Mouse (Mus musculus) left cerebral cortex, adult 9 months (tissue): ENCODE measurements at regions not wholly inside any gene's neighbourhood (a gene's known extent, or its start where the extent isn't known, plus 50 kb on each side); places are given as distances from the start of the nearest gene placed in this dataset.
A peak's percentile ranks its signal among the peaks of the same experiment; 100 is the strongest.

Experiments used
- DNase-seq, 2 experiments: peaks; one replicate each; pipeline ENCODE4 v3.0.0; 2022; ENCODE audit warnings: low spot score in 2 of 2

DNA sequence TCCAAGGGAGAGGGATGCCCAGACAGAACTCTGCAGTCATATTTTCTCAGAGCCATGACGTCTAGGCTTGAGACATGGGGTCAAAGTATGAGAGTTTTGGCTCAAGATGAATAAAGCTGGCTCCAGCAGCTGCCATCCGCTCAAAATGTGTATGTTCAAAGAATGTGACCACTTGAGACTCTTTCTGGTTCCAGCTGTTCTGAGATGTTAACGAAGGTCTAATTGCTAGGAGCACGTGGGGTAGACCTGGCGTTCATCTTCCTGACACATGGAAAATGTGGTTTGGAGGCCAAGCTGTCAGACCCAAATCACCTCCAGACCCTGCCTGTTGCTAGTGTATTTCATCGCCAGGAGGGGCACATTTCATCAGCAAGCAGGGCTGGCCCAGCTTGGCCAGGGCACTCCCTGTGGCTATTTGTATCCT, 58.9 kb upstream of the Ankrd1 start:
- DNase-seq = no peak

DNA sequence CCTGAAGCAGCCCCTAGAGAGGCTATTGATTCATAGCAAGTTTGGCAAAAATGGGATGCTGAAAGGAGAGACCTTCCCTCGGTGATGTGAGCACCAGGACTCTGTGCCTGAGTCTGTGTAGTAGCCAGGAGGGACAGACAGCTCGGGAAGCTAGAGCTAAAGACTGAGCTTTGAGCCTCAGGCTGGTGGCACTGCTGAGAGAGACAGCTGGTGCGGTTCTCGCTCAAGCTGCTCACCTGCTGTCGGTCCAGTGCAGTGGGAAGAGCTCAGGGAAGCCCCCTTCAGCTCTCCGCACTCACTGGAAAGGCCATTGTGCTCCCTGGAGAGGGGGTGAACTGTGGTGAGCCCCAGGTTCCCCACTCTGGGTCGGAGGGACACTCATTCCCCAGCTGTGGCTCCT, 60.4 kb upstream of the Ankrd1 start:
- DNase-seq = no peak

DNA sequence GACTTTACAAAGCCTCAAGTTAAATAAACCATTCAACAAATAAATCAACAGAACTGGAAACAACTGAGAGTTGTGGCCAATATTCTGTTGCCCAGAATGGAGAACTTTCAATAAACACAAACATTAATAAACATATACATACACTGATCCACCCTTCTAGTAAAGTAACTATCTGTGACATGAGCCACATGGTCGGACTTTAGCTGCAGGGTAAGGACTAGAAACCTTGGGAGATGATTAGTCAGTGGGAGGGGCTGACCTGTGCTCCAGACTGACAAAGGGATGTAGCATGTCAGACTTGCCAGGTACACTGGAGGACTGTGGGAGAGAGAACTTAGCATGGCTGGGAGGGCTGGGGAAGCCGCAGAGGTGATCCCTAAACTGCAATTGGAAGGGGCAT, 61.6 kb upstream of the Ankrd1 start:
- DNase-seq = no peak

DNA sequence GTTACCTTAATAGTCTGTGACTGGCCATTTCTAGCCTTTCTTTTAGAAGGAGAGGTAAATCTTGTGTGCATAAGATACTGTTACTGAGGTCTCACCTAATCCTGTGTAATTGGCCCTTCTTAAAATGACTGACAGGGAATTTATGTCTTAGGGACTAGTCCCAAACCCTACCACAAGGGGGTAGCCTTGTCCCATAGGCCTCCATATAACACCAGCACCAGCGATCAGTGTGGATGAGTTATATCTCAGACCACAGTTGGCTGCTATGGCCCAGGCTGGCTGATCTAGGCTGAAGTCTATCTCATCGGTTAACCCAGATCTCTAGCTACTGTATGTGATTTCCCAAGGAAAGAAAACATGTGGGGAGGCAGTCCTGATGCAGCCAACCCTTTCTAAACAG, 63.2 kb upstream of the Ankrd1 start:
- peak in 1 of 2 experiments; percentile 82 for DNase-seq

DNA sequence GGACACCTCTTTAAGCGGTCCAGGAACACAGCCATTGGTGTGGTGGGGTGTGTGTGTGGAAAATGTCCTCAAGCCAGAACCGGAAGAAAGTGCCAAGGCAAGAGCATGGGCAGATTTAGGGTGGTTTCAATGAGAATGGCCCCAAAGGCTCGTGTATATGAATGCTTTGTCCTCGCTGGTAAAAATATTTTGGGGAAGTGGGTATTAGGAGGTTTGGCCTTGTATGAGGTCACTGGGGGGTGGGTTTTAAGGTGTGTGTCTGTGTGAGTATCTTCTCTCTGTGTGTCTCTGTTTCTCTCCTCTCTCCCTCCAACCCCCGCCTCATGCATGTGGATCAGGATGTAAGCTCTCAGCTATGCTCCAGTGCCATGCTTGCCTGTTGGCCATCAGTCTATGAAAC, 69.8 kb upstream of the Ankrd1 start:
- DNase-seq = no peak

DNA sequence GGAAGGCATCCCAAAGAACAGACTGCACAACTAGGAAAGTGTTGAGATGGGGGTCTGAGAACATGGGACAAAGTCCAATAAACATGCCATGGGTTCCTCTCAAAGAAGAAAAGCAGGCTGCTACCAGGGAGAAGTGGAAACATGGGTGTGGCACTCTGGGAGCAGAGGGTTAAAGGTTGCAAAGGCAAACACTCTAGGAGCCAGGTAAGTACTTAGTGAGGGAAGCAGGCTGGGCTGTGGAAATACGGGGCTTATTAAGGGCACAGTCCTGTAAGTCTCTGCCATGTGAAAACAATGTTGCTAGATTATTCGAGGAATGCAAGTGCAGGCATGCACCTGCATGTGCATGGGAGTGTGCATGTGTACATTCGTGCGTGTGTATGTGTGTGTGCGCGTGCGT, 71.7 kb upstream of the Ankrd1 start:
- DNase-seq = no peak

DNA sequence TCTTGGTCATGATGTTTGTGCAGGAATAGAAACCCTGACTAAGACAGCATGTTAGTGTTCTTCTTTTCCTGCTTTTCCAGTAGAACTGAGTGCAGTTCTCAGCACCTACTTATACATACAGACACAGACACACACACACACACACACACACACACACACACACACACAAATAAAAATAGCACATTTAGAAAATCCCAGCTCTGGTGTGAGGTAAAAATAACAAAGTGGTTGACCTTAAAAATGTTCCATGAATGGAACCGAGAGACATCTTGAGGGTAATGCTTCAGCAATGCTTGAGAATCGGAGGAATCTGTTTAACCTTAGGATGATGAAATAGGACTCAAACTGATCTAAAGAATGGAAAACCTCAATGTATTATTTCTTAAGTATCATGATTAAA, 84.4 kb upstream of the Ankrd1 start:
- no peak for DNase-seq

DNA sequence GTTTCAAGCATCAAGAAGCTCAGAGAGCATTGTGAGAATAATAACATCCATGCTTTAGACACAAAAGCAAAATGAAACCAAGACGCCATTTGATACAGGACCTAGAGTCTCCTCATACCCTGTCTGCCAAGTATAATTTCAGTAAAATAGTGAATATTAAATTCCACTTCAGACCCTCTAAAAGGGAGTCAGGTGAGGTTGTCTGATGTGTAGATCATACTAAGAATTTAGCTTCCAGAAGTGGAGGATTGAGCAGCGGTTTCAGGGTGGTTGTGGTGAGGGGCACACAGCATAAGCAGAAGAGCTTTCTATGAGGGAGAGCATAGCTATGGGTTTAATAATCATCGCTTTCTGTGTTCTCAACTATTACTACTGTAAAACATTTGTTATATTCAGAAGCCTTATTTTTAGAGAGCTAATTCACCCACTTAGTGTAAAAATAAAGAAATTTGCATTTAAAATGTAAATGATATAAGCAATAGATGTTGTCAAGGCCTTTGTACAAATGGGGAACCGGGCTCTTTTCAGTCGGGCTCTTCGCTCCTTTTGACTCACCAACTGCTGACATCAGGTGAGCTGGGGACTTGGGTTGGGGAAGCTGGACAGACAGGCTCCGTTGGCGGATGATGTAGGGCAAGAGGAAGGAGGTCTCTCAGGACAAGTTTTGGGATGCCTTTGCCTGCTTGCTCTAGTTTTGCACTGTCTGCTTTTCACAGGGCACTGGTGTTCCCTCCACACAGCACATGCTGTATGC, 85.2 kb upstream of the Ankrd1 start:
- no peak for DNase-seq

DNA sequence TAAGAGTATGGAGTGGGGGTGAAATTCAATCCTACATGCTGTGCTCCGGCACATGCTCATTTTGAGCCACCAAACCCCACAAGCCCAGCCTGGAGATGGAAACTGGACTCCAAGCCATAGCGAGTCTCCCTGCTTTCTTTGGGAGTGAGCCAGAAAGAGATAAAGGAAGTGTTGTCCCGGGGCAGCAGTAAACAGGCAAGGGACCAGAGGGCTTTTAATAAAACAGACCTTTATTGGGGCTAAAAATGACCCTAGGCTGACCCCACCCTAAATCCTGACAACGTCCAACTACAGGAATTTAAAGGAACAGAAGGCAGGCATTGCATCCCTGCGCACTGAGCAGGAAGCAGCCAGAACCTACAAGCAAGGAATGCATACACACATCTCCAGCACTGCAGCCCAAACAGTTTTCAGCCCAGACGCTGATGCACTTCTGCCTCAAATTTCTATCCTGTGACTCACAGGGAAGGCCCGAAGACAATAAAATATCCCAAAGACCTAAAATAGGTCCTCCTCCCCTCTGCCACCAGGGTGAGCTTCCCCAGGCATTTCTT, 87.9 kb upstream of the Ankrd1 start:
- DNase-seq = peak in 1 of 2 experiments; percentile 31

DNA sequence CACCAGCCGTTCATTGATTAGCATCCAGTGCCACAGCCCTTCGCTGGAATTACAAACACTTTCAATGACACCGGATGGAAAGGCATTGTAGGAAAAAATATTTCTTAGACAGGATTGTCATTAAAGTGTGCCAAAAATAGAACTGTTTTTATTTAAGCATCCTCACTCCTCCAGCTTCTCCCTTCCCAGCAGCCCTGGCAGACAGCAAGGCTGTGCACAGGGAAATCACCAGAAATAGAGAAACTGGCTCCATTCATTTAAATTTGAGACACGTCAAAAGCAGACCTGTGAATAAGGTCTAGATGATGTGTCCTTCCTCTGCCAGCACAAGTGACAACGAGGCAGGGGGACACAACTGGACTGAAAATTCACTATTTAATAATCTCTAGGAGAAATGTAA, 88.5 kb upstream of the Ankrd1 start:
- DNase-seq = no peak

DNA sequence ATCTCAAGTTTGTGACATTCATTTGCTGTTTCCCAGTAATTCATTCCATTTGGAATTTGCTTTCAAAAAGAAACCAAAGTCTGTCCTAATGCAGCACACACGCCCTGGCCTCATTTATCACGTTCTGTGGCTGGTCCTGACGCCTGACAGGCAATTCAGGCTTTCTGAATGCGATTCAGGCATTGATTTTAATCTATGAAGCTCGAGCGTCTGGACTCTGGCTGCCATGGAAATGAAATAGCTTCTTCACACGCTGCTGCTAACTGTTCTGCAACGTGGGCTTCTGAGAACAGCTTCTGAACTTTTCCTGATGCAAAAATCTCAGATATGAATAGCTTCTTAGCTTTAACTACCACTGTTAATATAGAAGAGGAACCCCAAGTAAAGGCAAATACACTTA, 93.6 kb upstream of the Ankrd1 start:
- DNase-seq = peak in 1 of 2 experiments; percentile 28

DNA sequence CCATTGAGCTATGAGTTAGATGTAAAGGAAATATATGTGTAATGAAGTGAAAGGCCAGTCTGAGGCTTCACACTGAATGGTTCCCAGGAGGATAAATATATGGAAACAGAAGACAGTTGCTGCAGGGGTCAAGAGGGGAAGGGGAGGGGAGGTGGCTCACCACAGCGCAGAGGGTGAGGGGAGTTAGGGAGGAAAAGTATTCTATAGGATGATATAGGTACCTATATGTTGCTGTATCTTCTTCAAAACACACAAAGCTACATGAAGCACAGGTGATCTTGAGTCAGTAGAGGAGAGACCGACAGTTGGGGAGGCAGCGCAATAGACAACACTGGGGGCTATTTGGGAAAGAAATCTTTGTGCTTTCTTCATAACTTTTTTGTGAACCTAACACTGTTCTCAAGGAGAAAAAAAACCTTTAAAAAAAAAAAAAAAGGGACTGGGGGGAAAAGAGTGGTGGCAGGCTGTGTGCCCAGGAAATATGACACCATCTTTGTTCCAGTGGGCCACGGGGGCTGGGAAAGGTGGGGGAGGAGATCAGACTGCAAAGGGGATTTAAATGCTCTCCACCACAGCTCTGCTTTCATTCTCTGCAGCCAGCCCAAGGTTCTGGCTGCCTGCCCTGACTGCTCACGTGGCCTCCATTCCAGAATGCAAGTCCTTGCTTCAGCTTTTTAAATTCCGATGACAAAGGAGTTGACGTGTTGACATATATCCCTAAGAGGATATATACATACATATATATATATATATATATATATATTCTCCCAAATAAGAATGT, 94.5 kb upstream of the Ankrd1 start:
- peak in 1 of 2 experiments; percentile 38 for DNase-seq

DNA sequence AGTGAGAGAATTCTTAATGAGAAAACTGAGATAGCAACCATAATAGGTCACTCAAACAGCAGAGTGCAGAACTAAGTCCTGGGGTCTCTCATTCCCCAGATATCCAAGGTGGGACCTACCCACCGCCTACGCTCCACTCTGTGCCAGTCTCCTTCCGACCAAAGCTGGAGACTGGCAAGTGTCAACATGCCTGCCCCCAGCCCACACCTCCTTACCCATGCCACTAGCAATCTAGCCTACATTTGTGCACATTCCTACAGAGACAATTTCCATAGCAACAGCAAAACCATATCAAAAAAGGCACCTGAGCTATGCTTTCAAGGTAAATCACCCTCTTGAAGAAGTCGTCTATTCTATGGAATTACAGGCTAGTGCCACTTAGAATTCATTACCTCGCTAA, 97.3 kb upstream of the Ankrd1 start:
- no peak for DNase-seq

DNA sequence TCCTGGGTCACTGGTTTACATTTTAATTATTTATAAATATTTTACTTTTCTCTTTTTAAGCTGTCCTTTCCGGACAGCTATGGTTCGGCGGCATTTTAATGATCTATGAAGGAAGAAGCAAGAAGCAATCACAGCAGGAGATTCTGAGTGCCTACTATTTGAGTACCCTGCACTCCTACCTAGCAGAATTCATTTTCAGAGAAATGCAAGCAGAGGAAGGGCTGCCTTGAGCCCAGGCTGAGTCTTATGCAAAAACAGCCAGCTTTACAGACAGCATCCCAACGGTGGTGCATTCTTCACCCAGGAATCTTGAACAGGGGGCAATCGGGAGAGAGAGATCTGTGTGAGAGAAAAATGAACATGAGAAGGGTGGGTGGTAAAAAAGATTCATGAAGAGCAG, 97.7 kb upstream of the Ankrd1 start:
- DNase-seq = no peak

DNA sequence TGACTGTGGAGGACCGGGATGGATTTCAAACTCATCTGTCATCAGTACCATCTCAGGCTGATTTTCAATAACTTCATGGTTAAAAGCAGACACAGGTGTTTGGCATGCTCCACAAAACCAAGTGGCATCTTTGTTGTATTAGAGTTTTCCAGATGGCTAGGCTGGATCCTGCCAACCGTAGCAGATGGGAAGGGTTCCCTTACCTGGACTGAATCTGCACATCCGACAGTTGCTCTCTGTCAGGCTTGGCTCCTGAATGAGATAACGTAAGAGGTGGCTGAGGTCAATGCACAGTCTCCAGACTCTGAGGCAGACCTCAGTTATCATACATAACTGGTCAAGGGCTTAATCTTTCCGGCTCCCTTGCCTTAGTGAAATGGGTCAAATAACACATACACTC, 99.0 kb upstream of the Ankrd1 start:
- no peak for DNase-seq

DNA sequence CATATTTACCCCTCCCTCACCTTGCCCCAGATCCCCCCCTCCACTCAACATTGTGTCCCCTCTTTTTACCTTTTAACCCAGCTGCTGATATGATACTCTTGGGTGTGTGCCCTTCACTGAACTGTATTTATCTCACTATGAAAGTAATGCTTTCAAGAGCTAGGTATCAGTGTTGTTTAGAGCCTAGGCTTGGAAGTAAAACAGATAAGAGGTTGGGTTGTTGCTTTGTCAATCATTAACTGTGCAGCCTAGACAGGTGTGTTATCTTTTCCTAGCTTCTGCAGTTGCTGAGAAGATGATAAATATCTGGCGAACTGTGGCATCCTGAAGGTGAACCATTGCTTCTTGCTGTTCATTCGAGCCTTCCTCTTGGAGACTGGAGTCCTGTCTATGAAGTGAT, 101.2 kb upstream of the Ankrd1 start:
- no peak for DNase-seq

DNA sequence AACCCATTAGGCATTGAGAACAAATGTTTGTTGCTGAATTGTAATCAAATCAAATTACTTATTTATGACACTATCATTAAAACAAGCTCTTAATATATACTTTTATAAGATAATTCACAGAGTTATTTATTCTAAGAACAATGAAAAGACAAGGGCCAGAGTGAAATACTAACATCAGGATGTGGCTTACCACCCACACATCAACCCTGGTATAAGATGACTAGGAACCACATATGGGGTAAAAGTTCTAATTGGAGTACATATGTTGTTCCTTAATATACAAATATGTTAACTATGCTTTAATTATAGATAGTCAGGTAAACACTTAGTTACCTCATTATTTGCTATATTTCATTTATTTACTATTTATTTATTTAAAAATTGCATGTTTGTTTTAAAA, 101.7 kb upstream of the Ankrd1 start:
- no peak for DNase-seq

DNA sequence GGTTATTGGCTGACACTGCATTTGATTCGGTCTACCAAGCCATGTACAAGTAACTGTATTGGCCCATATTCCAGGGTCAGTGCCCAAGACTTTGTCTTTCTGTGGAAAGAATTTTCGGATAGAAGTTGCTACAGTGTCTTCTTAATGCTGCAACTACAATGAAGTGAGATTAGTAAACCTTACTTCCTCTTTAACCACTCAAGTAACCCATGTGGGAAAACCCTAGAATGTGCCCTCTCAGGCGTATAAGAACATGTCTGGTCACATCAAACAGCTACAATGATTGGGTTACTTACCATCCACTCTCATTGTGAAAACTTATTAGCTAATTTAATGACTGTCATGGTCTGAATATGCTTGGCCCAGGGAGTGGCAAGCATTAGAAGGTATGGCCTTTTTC, 102.3 kb upstream of the Ankrd1 start:
- DNase-seq = no peak

DNA sequence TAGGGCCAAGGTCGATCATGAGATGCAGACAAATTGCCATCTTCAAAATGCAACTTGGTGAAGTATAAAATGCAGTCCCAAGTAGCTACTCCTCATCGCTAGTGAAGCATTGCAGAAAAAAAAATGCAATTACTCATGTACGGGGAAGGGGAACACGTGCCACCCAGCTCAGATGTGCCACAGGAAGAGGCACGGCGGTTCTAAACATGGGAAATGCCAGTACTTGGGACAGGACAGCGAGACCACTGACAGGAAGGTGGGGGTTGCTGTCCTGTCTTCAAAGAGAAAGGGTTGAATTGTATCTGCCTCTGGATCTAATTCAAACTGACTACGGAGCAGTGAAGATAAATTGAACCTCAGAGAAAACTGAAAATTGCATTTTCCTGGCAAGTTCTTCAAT, 104.6 kb upstream of the Ankrd1 start:
- no peak for DNase-seq

DNA sequence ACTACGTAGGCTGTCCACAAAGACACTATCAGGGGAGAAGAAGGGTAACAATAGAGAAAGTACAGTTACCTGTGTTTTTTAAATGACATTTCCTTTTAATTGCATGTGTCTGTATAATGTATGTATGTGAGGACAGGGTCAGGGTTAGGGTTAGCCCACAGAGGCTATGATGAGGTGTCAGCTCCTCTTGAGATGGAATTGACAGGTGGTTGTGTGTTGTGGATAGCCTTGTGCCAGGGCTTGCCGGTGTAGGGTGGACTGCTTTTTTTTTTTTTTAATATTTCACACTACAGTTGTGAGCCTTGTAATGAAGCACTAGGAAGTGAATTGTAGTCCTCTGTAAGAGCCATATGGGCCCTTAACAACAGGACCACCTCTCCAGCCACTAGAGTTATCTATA, 105.7 kb upstream of the Ankrd1 start:
- DNase-seq = no peak

DNA sequence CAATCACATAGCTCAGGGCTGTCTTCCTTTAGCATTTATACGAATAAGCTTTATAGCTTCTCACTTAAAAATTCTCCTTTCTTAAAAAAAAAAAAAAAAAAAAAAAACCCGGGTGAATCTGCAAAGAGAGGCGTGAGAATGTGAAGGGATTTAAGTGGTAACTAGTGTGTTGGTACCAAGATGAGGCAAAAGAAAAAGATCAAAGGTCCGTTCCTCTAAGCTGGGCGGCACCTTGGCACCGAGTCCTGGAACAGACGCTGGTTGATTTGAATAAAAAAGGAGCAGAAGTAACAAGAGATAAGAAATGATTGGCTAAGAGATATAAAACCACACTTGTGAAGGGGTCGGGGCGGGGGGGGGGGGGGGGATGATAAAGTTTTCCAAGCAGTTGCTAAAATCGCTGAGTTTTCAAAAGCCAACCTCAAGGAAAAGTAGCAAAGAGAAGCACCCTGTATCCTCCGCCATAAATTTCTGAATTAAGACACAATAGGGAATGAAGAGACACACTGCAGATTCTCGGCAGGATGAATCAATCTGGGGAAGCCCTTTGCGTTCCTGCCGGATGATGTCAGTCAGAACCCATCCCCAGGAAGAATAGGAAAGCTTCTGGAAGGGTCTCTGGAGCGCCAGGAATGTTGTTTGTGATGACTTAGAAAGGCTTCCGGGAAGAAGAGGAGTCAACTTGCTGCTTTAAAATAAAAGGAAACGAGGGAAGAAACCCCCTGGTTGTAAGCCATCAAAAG, 107.7 kb upstream of the Ankrd1 start:
- no peak for DNase-seq

DNA sequence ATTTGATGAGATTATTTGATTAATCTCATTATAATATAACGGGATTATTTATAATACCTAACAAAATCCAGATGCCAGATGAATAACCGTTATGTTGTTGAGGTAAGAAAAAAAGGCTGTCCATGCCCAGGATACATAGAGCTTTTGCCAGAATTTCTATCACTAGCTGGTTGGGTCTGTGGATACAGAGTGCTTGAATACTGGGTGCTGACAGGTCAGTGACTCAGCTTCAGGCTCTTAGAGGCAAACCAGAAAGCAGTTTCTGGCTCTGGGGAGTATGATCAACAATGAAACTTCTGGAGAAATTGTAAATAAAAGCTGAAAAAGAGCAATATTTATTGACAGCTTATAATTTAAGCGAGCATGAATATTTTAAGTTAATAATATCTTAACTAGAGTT, 109.4 kb upstream of the Ankrd1 start:
- DNase-seq = no peak
